Mouse (Mus musculus) hindbrain, postnatal 0 days (tissue): ENCODE measurements at regions not wholly inside any gene's neighbourhood (a gene's known extent, or its start where the extent isn't known, plus 50 kb on each side); places are given as distances from the start of the nearest gene placed in this dataset.

Source experiments
- ATAC-seq: fragments of 200-750 bp; cut with Nextera tagmentation; 2 replicates; pipeline ENCODE4 v1.8.0; 2017; ENCODE audit warnings: mild to moderate bottlenecking, moderate TSS enrichment, moderate library complexity
- DNase-seq: peaks from one replicate; pipeline ENCODE4 v3.0.0-alpha.2; 2015; ENCODE audit warnings: low spot score
- H3K27ac ChIP-seq: fragments of 300-500 bp; sonication (generic); 2 replicates; pipeline ENCODE4 v1.5.1; 2014; ENCODE audit warnings: mild to moderate bottlenecking
- H3K27me3 ChIP-seq: fragments of 300-500 bp; sonication (generic); 2 replicates; pipeline ENCODE4 v1.6.1; 2014; ENCODE audit warnings: low read length, mixed read lengths; ENCODE audit not compliant: insufficient read depth
- H3K36me3 ChIP-seq: fragments of 300-500 bp; sonication (generic); 2 replicates; pipeline ENCODE4 v1.6.1; 2014; ENCODE audit warnings: low read length, mixed read lengths; ENCODE audit not compliant: insufficient read depth
- H3K4me1 ChIP-seq: fragments of 300-500 bp; sonication (generic); 2 replicates; pipeline ENCODE4 v1.6.1; 2014; ENCODE audit warnings: antibody characterized with exemption, low read length, mixed read lengths; ENCODE audit not compliant: insufficient read depth
- H3K4me2 ChIP-seq: fragments of 300-500 bp; sonication (generic); 2 replicates; pipeline ENCODE4 v1.6.1; 2014; ENCODE audit warnings: low read depth, mild to moderate bottlenecking, low read length, moderate library complexity, mixed read lengths
- H3K4me3 ChIP-seq: fragments of 300-500 bp; sonication (generic); 2 replicates; pipeline ENCODE4 v1.5.1; 2014; ENCODE audit warnings: low read length
- H3K9ac ChIP-seq: fragments of 300-500 bp; sonication (generic); replicated peaks from 2 replicates; pipeline ENCODE4 v1.6.1; 2014; ENCODE audit warnings: mild to moderate bottlenecking, low read length, moderate library complexity, mixed read lengths
- H3K9me3 ChIP-seq: fragments of 300-500 bp; sonication (generic); 2 replicates; pipeline ENCODE4 v1.6.1; 2016; ENCODE audit warnings: low read length, mixed read lengths
- CTCF ChIP-seq: IDR thresholded peaks from 2 replicates; pipeline ENCODE4 v1.5.1; 2016; ENCODE audit warnings: antibody characterized with exemption, control low read depth, low read depth
- WGBS: fragments of 180-500 bp; shearing (Covaris S2); extraction: QIAGEN DNeasy Blood & Tissue Kit; methylation state at CpG from one replicate; pipeline ENCODE4 v1.1.7; 2014; 5-methylcytosine and 5-hydroxymethylcytosine counted together

DNA sequence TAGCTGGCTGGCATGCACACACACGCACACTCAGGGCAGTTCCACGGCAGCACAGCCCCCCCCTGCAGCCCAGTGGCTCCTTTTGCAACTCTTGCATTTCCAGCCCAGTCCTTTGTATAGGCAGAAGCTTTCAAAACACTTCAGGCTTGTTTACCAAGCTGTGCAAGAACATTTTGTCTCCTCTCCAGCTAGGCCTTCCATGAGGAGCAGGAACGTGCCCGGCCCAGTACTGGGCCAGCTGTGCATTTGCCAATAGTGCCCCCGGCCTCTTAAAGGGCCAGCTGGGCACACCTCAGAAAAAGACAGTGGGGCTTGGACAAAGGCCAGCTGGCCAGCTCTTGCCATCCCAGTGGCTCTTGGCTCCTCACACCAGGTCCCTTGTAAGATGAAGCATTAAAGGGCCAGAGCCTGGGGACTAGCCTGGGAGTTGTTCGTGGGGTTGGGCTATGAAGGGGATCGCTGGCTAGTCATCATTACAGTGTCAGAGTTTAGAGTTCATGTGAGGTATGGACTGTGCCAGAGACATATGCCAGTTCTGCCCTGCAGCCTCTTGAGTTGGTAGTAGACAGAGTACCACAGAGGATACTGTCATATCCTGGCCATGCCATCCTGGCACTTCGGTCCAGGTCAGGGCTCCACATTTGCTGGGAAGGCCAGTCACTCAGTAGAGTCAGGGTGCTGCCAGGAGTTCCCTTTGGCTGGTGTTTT, 77.0 kb upstream of the Rxra start:
- H3K4me1 ChIP-seq: peaks cover 16% of the 10 kb centered on the region; the same call in 1 of the 2 replicates
- peak; percentile 89 for DNase-seq
- WGBS: 39% methylated on average over 8 of the region's 8 CpGs
- no peak overlapping the region for H3K4me2 ChIP-seq
- H3K27ac ChIP-seq: peak overlapping the region; percentile 70; the same call in 1 of the 2 replicates
- no peak overlapping the region for H3K9ac ChIP-seq
- TF ChIP-seq CTCF: no peak
- no peaks in the 10 kb centered on the region for H3K36me3 ChIP-seq
- no peaks in the 10 kb centered on the region for H3K27me3 ChIP-seq
- no peak overlapping the region for H3K4me3 ChIP-seq
- no peaks in the 10 kb centered on the region for H3K9me3 ChIP-seq
- peak; percentile 92 for ATAC-seq

GRCm38 (mm10) chr2:27599769-27600167, 76.5 kb upstream of the Rxra start:
- Histone ChIP-seq H3K4me1 (peaks cover 16% of the 10 kb centered on the region; the same call in 1 of the 2 replicates), H3K36me3 (no peaks in the 10 kb centered on the region), H3K27me3 (no peaks in the 10 kb centered on the region), H3K4me3 (no peak overlapping the region), H3K27ac (0 out of 2 replicates have a peak overlapping the region, but pooled peaks have one; percentile 11), H3K4me2 (no peak overlapping the region), H3K9me3 (no peaks in the 10 kb centered on the region), H3K9ac (no peak overlapping the region)
- ATAC-seq (no peak), DNase-seq (no peak)
- no peak for TF ChIP-seq CTCF
- WGBS: 69% methylated on average over 4 of the region's 4 CpGs

- Histone ChIP-seq H3K4me1 (peaks cover 10% of the 10 kb centered on the region; the same call in 1 of the 2 replicates), H3K4me3 (no peak overlapping the region), H3K4me2 (no peak overlapping the region), H3K9me3 (no peaks in the 10 kb centered on the region), H3K36me3 (no peaks in the 10 kb centered on the region), H3K9ac (no peak overlapping the region), H3K27ac (peak overlapping the region; percentile 59; the same call in 1 of the 2 replicates), H3K27me3 (no peaks in the 10 kb centered on the region)
- WGBS: 49% methylated on average over 4 of the region's 4 CpGs
- no peak for TF ChIP-seq CTCF
- ATAC-seq (peak; percentile 66), DNase-seq (peak; percentile 71)
Measured at GRCm38 (mm10) chr2:27603333-27603732, 72.9 kb upstream of the Rxra start.

GRCm38 (mm10) chr2:27604588-27604987, 71.7 kb upstream of the Rxra start:
- H3K27me3 ChIP-seq: no peaks in the 10 kb centered on the region
- H3K9ac ChIP-seq: no peak overlapping the region
- ATAC-seq (no peak), DNase-seq (no peak)
- 0 out of 2 replicates have a peak, but pooled peaks cover 4% of the 10 kb centered on the region for H3K4me1 ChIP-seq
- H3K36me3 ChIP-seq: no peaks in the 10 kb centered on the region
- H3K4me2 ChIP-seq: no peak overlapping the region
- no peak overlapping the region for H3K27ac ChIP-seq
- WGBS: 48% methylated on average over 3 of the region's 3 CpGs
- TF ChIP-seq CTCF: 0 out of 2 replicates have a peak, but pooled peaks have one; percentile 5
- H3K9me3 ChIP-seq: no peaks in the 10 kb centered on the region
- H3K4me3 ChIP-seq: no peak overlapping the region

- WGBS: 59% methylated on average over 9 of the region's 9 CpGs
- no peaks in the 10 kb centered on the region for H3K9me3 ChIP-seq
- H3K36me3 ChIP-seq: no peaks in the 10 kb centered on the region
- no peak overlapping the region for H3K4me3 ChIP-seq
- no peak for DNase-seq
- no peak for ATAC-seq
- H3K4me1 ChIP-seq: no peaks in the 10 kb centered on the region
- H3K27me3 ChIP-seq: no peaks in the 10 kb centered on the region
- no peak overlapping the region for H3K4me2 ChIP-seq
- no peak overlapping the region for H3K27ac ChIP-seq
- H3K9ac ChIP-seq: no peak overlapping the region
- TF ChIP-seq CTCF: no peak
Measured at GRCm38 (mm10) chr2:27606816-27607215, 69.4 kb upstream of the Rxra start.

- no peak overlapping the region for H3K27ac ChIP-seq
- 62% methylated on average over 3 of the region's 3 CpGs for WGBS
- no peak for ATAC-seq
Measured at GRCm38 (mm10) chr2:27621741-27622140, 54.5 kb upstream of the Rxra start.

More at GRCm38 (mm10) chr2:27621741-27622140, 54.5 kb upstream of the Rxra start:
- Histone ChIP-seq H3K9me3 (no peaks in the 10 kb centered on the region), H3K4me3 (no peak overlapping the region), H3K36me3 (no peaks in the 10 kb centered on the region), H3K9ac (no peak overlapping the region), H3K27me3 (no peaks in the 10 kb centered on the region), H3K4me1 (no peaks in the 10 kb centered on the region; the same call in 1 of the 2 replicates), H3K4me2 (no peak overlapping the region)
- no peak for DNase-seq
- no peak for TF ChIP-seq CTCF
